Mouse (Mus musculus): ENCODE measurements at regions not wholly inside any gene's neighbourhood (a gene's known extent, or its start where the extent isn't known, plus 50 kb on each side); places are given as distances from the start of the nearest gene placed in this dataset.

DNA sequence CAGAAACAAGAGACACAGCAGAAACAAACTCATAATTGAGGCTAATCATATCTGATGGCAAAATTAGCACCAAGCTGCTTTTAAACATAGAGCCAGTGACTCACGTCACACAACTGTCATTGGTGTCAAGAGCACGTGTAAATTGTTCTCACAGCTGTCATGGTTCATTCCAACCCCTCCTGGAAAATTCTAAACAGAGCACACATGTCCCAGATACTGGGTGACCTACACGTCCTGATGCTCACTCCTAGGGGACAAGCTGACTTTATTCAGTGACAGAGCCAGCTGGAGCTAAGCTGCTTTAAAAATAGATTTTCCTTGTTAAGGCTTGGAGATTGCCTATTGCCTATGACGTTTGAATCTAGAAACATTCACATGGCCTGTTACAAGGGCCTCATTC is 304.1 kb downstream of the 1500009L16Rik start:
- no peak for DNase-seq

DNA sequence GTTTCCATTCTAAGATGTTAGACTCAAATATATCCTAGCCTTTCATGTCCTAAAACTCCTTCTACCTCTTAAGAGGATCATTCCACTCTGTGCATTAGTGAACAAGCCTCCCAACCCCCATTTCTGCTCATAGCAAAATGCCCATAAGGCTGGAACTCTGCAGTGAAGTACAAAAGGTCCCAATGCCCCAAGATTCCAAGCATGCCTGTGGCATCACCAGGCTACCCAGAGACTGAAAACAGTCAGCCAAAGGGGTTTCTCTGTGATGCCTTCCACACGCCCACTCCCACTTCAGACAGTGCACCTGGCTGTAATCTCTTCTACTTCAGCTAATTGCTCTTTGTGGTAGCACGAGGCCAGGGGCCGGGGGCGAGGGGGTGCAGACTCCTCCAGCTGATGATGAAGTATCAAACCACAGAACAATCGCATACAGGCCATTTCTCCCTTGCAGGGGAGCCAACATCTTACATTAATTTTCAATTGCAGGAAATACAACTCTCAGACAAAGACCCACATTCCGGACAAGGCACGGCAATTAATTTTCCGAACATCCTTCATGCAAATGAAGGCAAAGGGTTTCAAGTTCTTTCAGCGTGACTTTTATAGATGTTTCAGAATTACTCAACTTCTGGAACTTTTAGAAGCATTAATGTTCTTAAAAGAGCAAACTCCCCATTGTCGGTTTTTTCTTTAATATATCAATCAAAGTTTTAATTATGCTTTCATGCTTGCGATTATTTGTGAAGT is 313.6 kb downstream of the 1500009L16Rik start:
- DNase-seq, result no peak

DNA sequence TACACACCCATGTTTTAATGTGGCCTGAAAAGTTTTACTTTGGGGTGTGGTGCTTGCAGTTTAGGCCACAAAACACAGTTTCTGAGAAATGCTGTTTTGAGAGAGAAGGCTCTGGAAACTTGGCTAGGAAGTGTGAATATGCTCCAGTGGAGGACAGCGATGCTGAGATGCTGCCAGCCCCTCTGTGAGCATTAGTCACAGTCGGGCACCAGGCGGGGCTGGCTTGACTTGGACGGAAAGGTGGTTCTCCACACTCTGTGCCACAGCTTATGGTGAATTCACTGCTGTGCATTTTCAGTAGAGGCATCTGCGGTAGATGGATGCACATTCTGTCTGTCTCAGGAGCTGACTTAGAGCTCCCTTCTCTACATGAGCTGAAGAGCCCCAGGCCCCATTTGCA is 326.0 kb downstream of the 1500009L16Rik start:
- DNase-seq, result no peak

DNA sequence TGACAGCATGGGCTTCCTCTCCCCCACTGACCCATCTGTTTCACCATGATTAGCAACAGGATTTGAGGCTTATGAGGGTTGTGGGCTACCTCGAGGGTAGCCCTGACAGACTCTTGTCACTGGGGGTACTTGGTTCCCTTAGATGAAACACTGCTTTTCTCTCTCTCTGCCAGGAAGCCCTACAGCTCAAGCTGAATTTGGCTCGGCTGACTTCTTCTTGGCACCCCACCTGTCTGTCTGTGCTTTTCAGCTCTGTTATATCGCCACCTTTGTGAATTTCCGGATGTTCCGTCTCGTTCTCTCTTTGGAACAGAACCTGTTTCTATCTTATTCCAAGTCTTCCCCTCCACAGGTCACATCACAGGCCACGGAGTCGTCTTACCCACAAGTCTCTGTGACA is 330.0 kb downstream of the 1500009L16Rik start:
- DNase-seq, result no peak

DNA sequence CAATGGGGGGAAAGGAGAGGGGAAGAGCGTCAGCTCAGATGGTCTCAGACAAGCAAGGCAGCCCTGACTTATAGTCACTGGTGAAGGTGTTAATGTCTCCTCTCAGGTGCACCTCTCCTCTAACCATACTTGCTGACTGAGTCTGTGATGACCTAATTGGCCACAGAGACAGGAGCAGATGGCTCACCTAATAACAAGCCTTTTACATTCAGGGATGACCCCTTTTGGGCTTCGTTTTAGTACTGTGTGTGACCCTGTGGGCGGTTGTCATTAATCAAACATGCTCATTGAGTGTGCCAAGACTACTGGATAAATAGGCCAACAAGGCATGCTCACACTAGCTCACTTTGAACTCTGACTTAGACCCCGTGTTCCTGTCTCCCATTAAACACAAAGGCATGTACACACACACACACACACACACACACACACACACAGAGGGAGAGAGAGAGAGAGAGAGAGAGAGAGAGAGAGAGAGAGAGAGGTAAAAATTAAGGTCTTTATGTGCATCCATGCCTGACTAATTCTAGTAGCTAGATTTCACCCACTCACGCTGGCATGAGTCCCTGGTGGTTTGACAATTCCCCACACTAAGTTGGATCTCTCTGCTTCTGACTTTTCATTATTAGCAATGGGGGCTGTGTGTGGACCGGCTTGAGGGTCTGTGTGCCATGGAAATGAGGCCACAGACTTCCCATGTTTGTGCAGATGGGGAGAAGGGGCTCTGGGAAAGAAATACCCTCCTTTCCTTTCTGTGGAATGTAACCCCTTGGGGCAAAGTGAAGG is 332.1 kb downstream of the 1500009L16Rik start:
- DNase-seq, result no peak

DNA sequence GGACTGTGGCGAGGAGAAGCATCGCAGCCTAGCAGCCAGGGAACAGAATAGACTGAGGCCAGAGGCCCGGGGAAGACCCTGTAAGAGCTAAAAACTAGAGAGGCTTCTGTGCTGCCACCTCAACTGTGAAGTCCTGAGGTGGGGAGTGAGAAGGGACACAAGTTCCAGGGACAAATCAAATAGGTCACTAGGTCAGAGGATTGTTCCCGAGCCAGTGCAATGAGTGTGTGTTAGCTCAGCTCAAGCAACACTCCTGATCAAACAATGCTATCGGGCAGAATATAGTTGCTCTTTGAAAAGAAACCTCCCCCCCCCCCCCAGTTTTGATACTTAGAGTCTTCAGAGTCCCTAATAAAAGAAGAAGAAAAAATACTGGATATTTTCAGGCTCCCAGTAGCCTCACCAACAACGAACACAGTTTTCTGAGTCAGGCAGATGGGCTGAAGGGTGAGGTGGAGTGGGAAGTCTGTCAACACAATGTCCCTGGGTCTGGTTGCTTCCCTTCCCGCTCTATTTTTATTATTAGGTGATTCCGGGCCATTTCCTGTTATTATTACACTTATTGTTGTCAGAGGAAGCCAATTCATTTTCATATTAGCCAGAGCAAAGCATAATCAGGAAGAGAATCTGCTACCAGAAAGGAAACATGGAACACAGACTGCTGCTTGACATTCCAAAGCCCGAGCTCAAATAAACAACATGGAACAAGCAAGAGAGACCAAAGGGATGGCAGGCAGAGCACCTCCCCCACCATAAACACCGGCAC is 332.9 kb downstream of the 1500009L16Rik start:
- no peak for DNase-seq

DNA sequence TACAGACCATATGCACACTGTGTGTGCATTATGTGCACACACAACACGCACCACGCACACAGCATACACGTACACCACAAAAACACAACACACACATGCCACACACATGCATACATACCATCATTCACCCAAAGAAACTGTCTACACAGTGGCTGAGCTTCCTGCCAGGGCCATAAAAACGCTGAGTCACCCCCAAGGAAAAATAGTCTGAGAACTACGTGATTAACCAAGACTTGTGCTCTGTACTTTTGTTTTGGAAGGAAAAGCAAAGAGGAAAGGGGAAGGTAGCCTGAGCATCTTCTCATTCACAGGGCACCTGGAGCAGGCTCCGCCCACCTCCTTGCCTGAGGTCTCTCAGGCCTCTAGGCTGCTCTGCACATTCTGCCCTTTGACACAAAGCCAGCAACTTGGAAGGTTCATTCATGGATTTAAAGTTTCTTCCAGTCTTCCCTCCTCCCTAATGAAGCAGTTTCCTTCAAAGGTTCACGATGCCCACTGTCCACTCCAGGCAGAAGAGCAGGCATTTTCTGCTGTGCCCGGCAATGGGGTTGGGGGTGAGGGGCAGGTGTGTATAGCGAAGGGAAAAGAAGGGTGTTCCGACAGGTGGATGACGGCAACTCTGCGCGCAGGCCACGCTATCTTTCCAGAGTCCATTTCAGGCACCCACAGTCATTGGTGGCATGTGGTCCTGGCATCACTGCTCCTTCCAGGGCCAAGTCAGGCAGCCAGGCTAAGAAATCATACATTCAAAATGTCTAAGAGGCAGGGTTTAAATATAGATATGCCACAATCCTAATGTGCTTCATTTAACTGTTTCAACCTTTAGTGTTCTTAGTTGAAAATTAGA is 333.9 kb downstream of the 1500009L16Rik start:
- peak; percentile 25 for DNase-seq

DNA sequence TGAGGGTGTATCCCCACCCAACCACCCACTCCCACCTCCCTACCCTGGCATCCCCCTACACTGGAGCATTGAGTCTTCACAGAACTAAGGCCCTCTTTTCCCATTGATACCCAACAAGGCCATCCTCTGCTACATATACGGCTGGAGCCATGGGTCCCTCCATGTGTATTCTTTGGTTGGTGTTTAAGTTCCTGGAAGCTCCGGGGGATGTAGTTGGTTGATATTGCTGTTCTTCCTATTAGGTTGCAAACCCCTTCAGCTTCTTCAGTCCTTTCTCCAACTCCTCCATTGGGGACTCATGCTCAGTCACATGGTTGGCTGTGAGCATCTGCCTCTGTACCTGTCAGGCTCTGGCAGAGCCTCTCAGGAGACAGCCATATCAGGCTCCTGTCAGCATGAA is 335.6 kb downstream of the 1500009L16Rik start:
- no peak for DNase-seq

DNA sequence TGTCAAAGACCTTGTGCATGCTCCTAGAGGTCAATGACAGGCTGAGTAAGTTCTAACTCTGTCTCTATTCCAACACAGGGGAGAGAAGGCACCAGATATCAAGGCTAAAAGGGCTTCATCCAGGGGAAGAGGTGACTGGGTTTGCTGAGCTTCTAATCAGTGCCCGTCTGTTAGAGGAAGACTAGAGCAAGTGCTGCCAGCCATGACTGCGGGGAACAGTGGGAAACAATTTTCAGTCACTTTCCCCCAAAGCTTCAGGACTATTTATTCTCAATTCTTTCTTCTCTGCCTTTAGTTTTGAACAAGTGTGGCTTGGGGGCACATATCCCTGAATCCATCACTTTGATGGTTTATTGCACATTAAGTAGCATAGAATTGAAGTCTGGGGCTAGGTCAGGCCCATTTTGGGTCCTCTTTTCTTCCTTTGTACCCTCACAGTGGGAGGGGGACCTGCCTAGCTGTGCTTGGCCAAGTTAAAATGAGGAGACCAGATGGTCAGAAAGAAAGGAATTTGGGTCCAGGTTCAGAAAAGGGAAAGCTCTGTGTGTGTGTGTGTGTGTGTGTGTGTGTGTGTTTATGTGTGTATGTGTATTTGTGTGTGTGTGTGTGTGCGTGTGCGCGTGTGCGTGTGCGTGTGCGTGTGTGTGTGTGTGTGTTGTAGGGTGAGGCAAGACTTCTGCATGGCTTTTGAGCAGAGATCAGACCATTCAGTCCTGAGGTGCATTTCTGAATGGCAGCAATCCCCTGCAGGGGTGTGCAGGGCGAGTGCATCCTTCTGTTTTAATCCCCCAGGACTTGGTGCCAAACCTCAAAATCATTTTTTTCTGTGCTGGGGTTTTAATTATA is 337.2 kb downstream of the 1500009L16Rik start:
- DNase-seq, result no peak

DNA sequence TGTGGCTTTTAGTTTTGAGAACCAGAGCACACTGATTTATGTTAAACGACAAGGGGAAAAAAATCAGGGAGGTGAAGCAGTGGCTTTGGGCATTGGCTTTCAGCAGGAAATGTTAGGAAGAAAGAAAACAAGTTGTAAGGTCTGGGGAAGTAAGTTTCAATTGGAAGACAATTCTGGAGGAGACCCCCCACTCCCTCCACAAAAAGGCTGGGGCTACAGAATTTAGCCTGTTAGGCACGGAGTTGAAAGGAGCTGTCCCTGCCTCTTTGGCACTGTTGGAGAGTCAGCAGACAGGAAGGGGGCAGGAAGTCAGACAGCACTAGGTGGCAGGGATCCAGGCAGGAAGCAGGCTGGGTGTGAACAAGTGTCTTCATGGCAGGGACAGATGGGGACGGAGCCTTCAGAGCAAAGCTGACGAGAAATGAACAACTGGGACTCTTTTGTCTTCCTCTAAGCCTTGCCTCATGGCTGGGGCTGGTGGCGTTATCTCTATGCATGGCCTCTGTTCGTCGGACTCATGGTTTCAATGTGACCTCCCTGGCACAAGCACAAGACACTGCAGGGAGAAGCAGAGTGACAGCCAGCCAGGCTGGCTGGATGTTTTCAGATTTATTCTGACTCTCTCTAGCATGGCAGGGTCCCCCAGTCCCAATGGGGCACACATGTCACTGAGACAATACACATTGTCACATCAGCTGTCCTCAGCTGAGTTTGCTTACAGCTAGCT is 338.0 kb downstream of the 1500009L16Rik start:
- DNase-seq, result peak; percentile 81

DNA sequence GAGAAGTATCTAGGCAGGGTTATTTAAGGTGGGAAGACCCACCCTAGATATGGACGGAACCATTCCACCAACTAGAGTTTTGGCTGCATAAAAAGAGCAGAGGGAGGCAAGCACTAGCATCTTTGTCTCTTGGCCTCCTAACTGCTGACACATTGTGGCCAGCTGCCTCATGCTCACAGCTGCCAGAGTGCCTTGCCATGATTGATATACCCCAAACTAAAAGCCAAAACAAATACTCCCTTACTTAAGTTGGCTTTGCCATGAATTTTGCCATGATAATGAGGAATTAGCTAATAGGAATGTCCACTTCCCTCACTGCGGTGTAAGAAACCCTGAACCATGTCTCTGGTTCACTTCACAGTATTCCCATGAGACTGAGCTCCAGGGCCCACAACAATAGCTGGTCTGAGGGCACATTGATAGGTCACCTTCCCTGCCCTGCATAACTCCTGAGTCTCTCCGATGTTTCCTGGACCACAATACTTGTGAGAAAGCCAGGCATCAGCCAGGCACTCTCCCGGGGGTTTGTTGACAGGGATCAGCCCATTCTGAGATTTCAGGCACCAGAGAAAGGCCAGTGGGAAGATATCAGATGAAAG is 344.5 kb downstream of the 1500009L16Rik start:
- no peak for DNase-seq

DNA sequence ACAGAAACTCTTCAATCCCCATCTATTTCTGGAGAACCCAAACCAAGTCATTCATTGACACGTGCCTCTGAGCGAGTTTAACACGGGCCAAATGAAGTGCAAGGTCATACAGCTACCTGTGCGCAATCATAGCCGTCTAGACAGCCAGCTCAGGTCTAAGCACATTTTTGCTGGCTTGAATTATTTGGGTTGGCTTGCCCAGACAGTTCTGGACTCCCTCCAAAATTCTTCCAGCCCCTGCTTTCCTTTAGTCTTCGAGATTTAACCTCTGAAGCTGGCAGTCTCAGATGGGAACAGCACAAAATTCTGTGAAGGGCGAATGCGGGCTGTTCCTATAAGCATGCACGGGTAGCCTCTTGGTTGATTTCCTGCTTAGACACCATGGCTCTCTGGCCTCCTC is 347.1 kb downstream of the 1500009L16Rik start:
- no peak for DNase-seq

DNA sequence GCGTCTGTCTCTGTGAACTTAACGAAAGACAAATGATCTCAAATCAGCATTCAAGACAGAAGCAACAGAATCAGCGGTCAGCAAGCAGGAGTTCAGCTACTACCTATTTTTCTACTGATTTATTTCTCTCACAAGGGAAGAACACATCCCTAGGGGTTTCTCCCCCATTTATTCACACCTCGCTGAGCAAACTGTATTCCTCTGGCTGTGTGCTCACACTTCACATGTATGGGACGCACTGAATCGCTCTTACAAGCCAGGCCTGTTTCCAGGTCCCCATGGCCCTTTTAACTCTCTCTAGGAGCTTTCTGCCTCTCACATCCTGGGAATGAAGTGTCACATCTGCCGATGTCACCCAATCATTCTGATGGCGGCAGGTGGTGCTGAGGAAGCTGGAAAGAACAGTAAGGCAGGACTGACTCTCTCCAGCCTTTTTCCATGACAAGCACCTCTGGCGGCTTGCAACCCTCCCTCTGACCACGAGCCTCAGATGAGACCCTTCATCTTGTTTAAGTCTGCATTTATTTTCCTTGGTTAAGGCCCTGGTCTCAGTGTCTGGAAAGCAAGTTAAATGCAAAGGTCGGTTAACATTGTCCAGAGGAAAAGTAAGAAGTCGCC is 350.3 kb downstream of the 1500009L16Rik start:
- DNase-seq, result no peak

DNA sequence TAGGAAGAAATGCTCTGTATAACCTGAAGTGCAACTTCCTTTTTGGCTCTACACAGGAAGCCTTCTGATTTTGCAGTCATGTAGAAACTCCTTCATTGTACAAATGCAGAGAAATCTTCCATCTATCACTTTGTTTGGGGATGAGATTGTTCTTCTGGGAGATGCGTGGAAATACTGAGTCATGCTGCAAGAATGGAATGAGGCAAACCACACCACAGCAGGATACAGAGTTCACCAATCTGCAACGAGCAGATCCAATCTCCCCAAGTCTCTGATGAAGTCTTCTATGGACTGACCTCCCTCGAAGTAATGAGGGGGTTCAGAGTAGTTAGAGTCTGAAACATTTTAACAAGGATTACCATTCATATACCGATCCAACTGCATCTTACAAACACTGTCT is 352.9 kb downstream of the 1500009L16Rik start:
- no peak for DNase-seq

DNA sequence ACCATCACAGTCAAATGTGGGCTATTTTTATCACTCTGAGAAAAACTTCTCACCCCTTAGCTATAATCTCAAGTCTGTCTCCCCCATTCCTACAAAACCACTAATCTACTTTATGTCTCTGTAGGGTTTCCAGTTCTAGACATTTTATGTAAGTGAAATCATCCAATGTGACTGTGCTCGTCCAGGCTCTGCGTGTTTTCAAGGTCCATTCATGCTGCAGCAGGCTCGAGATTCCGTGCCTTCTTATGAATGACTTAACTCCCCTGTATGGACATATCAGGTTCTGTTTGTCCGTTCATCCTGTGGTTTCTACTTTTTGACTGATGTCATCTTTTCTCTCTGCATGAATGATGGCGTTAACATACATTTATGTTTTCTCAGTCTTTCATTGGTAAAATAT is 357.6 kb downstream of the 1500009L16Rik start:
- DNase-seq, result no peak

DNA sequence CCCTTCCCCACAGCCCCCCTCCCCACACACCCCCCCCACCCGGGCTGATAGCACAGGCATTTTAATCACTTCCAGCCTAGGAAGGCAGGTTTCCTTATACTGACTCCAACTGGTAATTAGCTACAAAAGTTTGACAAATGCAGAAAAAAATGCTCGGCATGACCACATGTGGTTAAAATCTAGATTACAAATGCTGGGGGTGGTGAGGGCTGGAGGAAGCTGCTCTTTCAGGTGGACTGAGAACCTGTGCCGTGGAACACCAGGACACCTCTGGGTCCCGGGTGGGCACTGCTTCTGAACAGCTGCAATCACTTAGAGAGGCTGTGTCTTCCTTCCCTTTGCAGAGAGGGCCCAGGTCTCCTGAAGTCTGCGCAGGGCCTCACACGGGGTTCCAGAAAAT is 358.7 kb downstream of the Nuak1 start:
- DNase-seq, result no peak

DNA sequence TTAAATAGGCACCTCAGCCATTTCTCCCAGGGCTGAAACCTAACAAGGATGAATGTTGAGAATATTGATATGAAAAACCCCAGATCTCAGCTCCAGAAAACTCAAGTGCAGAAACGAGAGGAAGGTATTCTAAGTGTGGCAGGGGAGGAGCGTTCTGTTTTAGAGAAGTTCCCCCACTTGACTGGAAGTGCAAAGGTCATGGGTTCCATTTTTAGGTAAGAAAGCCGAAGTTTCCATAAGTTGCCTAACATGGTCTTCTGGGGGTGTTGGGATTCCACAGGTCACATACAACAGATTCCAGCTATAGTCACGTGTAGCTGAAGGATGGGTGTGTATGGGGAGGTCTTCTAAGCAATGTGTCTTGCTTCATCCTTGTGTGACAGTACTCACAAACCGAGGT is 352.9 kb downstream of the Nuak1 start:
- no peak for DNase-seq

DNA sequence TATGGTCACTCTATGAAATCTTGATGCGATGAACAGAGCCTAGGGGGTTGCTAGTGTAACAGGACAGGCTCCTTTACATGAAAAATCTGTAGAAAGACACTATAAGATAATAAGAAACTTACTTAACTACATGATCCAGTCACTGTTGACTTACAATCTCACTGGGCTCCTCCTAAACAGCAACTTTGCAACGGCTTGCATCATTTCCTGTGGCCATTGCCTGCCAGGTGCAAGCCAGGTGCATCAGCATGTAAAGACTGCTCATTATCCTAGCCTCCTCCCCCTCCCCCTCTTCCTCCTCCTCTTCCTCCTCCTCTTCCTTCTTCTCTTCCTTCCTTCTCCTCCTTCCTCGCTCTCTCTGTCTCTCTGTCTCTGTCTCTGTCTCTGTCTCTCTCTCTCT is 352.5 kb downstream of the Nuak1 start:
- DNase-seq, result no peak

All from adrenal gland, postnatal 10 days (tissue).